Mouse (Mus musculus) brain, embryonic 14.5 days (tissue): ENCODE data around the gene Myo6.

Source experiments
- CTCF ChIP-seq: fragments of 200-500 bp; IDR thresholded peaks from 2 replicates; pipeline ENCODE4 v1.5.1; 2012; ENCODE audit warnings: inconsistent platforms, mild to moderate bottlenecking, moderate library complexity, borderline replicate concordance; ENCODE audit not compliant: insufficient read depth, insufficient read length; ENCODE audit errors: extremely low read depth
- POLR2A ChIP-seq: fragments of 200-500 bp; IDR thresholded peaks from 2 replicates; pipeline ENCODE4 v1.6.1; 2012; ENCODE audit warnings: mild to moderate bottlenecking, inconsistent platforms, borderline replicate concordance; ENCODE audit not compliant: poor library complexity, insufficient read depth, insufficient read length, severe bottlenecking; ENCODE audit errors: extremely low read depth

DNA sequence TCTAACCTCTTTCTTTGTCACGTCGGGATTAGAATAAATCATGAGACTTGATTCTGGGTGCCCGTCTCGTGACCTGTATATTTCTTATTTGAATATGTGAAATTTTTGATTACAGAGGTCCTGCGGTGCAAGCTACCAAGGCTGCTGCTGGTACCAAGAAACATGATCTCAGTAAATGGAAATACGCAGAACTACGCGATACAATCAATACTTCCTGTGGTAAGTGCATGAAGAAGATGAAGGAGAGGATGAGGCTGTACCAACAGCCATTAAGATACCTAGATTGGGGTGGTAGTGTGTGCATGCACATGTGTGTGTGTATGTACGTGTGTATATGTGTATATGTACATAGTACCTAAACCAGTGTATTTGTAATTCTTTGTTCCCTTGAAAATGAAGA lies 134.2 kb downstream of the Myo6 start:
- TF ChIP-seq CTCF: no peak
- TF ChIP-seq POLR2A: no peak
